ENCODE assay signal across 8 mouse cellular contexts in the genomic region with DNA sequence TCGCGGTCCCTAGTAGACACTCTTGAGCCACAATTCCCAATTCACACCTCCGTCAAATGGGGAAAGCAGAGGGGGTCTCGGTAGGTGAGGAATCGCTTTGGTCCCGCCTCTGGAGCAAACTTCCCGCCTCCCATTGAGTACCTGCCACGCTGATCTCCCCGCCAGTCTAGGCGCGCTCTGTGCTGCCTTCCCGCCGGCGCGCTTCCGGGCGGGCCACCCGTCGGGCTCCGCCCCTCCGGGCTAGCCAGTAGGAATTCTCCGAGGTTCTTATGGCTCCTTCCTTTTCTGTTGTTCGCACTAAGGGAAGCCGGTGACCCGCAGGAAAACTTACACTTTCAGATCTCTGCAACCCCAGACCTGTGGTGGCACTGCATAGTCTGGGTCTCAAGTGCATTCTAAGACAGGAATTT. TPM values are rescaled to one million over a fixed set of nuclear protein-coding genes. Genes with fewer than 3 reads are reported as not detected.
DNase-seq lines count a peak whose midpoint lies in the region; ATAC-seq and TF ChIP-seq lines count a peak whose summit lies in the region.

A gene (minus strand): TSS at position 198 of the 410 bp plus-strand sequence.

- H3K9me3 ChIP-seq in forebrain, embryonic 16.5 days (ENCODE audit: control insufficient read depth, low read length): no peaks in the 10 kb centered on the region
- no peaks in the 10 kb centered on the region for H3K9me3 ChIP-seq in intestine, embryonic 14.5 days (ENCODE audit: control insufficient read depth, low read length)

- peak within 1 kb of the TSS; percentile 62 for H3K4me2 ChIP-seq in forebrain, embryonic 16.5 days (ENCODE audit: low read length)
- peak within 1 kb of the TSS; percentile 93 for H3K4me2 ChIP-seq in intestine, embryonic 14.5 days (ENCODE audit: low read length)

- TF ChIP-seq CTCF in left cerebral cortex, adult 2 months (IDR thresholded peaks at IDR 0.05): no peak
- no peak for TF ChIP-seq CTCF in lung, adult 2 months (IDR thresholded peaks at IDR 0.05; ENCODE audit: insufficient read depth, low read length)

- intact Hi-C loops in left cerebral cortex, adult 2 months (cut with DNase I): no loop called here
- intact Hi-C loops in left cerebral cortex, postnatal 14 days (cut with DNase I): no loop called here

- WGBS in forebrain, embryonic 16.5 days: 0% methylated on average over 25 of the region's 25 CpGs
- under 1% methylated on average over 25 of the region's 25 CpGs for WGBS in intestine, embryonic 14.5 days
- WGBS in lung, adult 2 months: under 1% methylated on average over 25 of the region's 25 CpGs

- no peak for DNase-seq in left cerebral cortex, adult 2 months (ENCODE audit: extremely low spot score in 1 of 2, low spot score in 2 of 2)
- DNase-seq in left cerebral cortex, postnatal 14 days (ENCODE audit: low spot score in 2 of 2): no peak
- peak; percentile 82 for DNase-seq in intestine, embryonic 14.5 days (ENCODE audit: low spot score)
- peak; percentile 69 for DNase-seq in lung, adult 2 months
- peak; percentile 83 for DNase-seq in retina, postnatal 1 day
- no peak for DNase-seq in left cerebral cortex, adult 11 months (ENCODE audit: low spot score)

- peak within 1 kb of the TSS; percentile 39 for H3K4me3 ChIP-seq in left cerebral cortex, adult 2 months
- H3K4me3 ChIP-seq in brown adipose tissue, adult 24 weeks (ENCODE audit: insufficient read depth, low read depth, low read length): peak within 1 kb of the TSS; percentile 48
- H3K4me3 ChIP-seq in forebrain, embryonic 16.5 days (replicated peaks; ENCODE audit: low read length): peak within 1 kb of the TSS; percentile 41
- peak within 1 kb of the TSS; percentile 56 for H3K4me3 ChIP-seq in intestine, embryonic 14.5 days (ENCODE audit: low read depth, low read length)
- peak within 1 kb of the TSS; percentile 52 for H3K4me3 ChIP-seq in lung, adult 2 months (replicated peaks; ENCODE audit: extremely low read depth, low read depth, low read length)

- peak; percentile 21; the same call in 1 of the 2 replicates for ATAC-seq in forebrain, embryonic 16.5 days
- ATAC-seq in intestine, embryonic 14.5 days (replicated peaks; ENCODE audit: low FRiP score, low TSS enrichment, low read depth): peak; percentile 47

- no peaks in the 10 kb centered on the region; the same call in 1 of the 2 replicates for H3K36me3 ChIP-seq in forebrain, embryonic 16.5 days (ENCODE audit: control insufficient read depth, insufficient read depth)
- peaks cover 31% of the 10 kb centered on the region for H3K36me3 ChIP-seq in intestine, embryonic 14.5 days (ENCODE audit: control insufficient read depth, insufficient read depth, low read length)

- H3K27me3 ChIP-seq in forebrain, embryonic 16.5 days (replicated peaks; ENCODE audit: control insufficient read depth, insufficient read depth, low read length): no peaks in the 10 kb centered on the region
- no peaks in the 10 kb centered on the region for H3K27me3 ChIP-seq in intestine, embryonic 14.5 days (replicated peaks; ENCODE audit: control insufficient read depth, insufficient read depth, low read length)

- no peak within 1 kb of the TSS for H3K27ac ChIP-seq in left cerebral cortex, adult 2 months
- H3K27ac ChIP-seq in brown adipose tissue, adult 24 weeks (replicated peaks; ENCODE audit: low read depth, low read length): peak within 1 kb of the TSS; percentile 53; the same call in 1 of the 2 replicates
- no peak within 1 kb of the TSS for H3K27ac ChIP-seq in forebrain, embryonic 16.5 days (ENCODE audit: low read length)
- peak within 1 kb of the TSS; percentile 59 for H3K27ac ChIP-seq in intestine, embryonic 14.5 days (ENCODE audit: low read depth)

- peaks cover 7% of the 10 kb centered on the region; the same call in 1 of the 2 replicates for H3K4me1 ChIP-seq in brown adipose tissue, adult 24 weeks (ENCODE audit: control insufficient read depth, insufficient read depth, insufficient read length, low read length)
- peaks cover 27% of the 10 kb centered on the region for H3K4me1 ChIP-seq in forebrain, embryonic 16.5 days (replicated peaks; ENCODE audit: control insufficient read depth, insufficient read depth, low read length)
- H3K4me1 ChIP-seq in intestine, embryonic 14.5 days (replicated peaks; ENCODE audit: control insufficient read depth, insufficient read depth, low read length): peaks cover 23% of the 10 kb centered on the region
- H3K4me1 ChIP-seq in lung, adult 2 months (ENCODE audit: control insufficient read depth, insufficient read depth, low read length): peaks cover 11% of the 10 kb centered on the region; the same call in 1 of the 2 replicates

- TF ChIP-seq POLR2A in lung, adult 2 months (IDR thresholded peaks at IDR 0.05; ENCODE audit: borderline replicate concordance, extremely low read depth, low read depth, low read length): peak; percentile 20; the same call in 1 of the 2 replicates

- peak within 1 kb of the TSS; percentile 44 for H3K9ac ChIP-seq in forebrain, embryonic 16.5 days (replicated peaks; ENCODE audit: low read depth, low read length)
- H3K9ac ChIP-seq in intestine, embryonic 14.5 days (ENCODE audit: low read length): peak within 1 kb of the TSS; percentile 62

RNA-seq across cellular contexts. Expression of the gene that starts here (rescaled TPM):
- total RNA-seq in left cerebral cortex, adult 2 months (2021): 1 to 10 TPM in 1 of 2 experiments, under 1 TPM in 1; 0.93 to 1.2 TPM
- total RNA-seq in left cerebral cortex, postnatal 14 days (2021): 1 to 10 TPM; 1.2 to 2.4 TPM
- polyA plus RNA-seq in brown adipose tissue, adult 24 weeks (2012; ENCODE audit: insufficient read depth, insufficient read length, missing spikeins): 0.58 and 0.75 TPM in 2 replicates
- polyA plus RNA-seq in forebrain, embryonic 16.5 days (2015; fragmentation: Nextera tagmentation; extraction: Ambion mirVana): 7.9 and 9.9 TPM in 2 replicates
- polyA plus RNA-seq in intestine, embryonic 14.5 days (2014; fragmentation: Nextera tagmentation; extraction: Ambion mirVana): 10.6 and 11.5 TPM in 2 replicates
- polyA plus RNA-seq in lung, adult 2 months (2012; rRNA removed): 6.7 and 7.1 TPM in 2 replicates

Comparison
In these comparisons a context has a peak if more than half of its experiments do, and no peak if none do; other contexts are left out.
1. DNase-seq: peak in intestine, embryonic 14.5 days (single experiment), lung, adult 2 months (single experiment) and retina, postnatal 1 day (single experiment); none in left cerebral cortex, adult 2 months (0 of 2), left cerebral cortex, postnatal 14 days (0 of 2) and left cerebral cortex, adult 11 months (single experiment).
2. H3K27ac ChIP-seq: peak in brown adipose tissue, adult 24 weeks (single experiment) and intestine, embryonic 14.5 days (single experiment); none in left cerebral cortex, adult 2 months (single experiment) and forebrain, embryonic 16.5 days (single experiment).
3. Peak in every context shown above with its lines, with median percentiles within 50 percentile points of each other: H3K4me3 ChIP-seq.